Mouse (Mus musculus) testis, adult 2 months (tissue): ENCODE data around the gene Itpr2.

Source experiments
- CTCF ChIP-seq: fragments of 200-500 bp; IDR thresholded peaks from 2 replicates; pipeline ENCODE4 v1.5.1; 2012; ENCODE audit warnings: low read depth, mild to moderate bottlenecking, inconsistent platforms, low read length, moderate library complexity; ENCODE audit not compliant: control insufficient read depth, insufficient read depth, insufficient replicate concordance
- POLR2A ChIP-seq: fragments of 200-500 bp; IDR thresholded peaks from 2 replicates; pipeline ENCODE4 v1.6.1; 2012; ENCODE audit warnings: low read depth, mild to moderate bottlenecking, inconsistent platforms, low read length, moderate library complexity; ENCODE audit not compliant: control insufficient read depth

DNA sequence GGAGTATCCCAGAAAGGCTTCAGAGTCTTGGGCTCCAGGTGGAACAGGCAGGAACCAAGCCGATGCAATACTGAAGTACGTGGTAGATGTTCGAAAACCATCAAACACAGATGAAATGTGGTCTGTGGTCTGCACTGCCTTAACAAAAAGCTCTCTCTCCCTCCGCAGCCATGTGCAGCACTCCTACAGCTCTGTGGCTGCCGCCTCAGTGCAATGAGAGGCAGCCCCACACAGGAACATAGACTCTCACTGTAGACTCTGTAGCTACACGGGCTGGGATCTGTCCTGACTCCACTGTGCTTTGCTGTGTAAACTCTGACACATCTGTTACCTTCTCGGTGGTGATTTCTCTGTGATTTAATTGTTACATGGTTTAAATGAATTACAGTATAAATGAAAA, 218.0 kb downstream of the Itpr2 start:
- TF ChIP-seq POLR2A: no peak
- TF ChIP-seq CTCF: no peak
